Mouse (Mus musculus) heart, embryonic 14.5 days (tissue): ENCODE measurements around the gene Sp7. TPM values are rescaled to one million over a fixed set of nuclear protein-coding genes. Genes with fewer than 3 reads are reported as not detected.

Experiments
- ATAC-seq: fragments of 200-750 bp; cut with Nextera tagmentation; 2 replicates; pipeline ENCODE4 v1.8.0; 2017; ENCODE audit warnings: low read depth, moderate TSS enrichment; ENCODE audit not compliant: insufficient number of reproducible peaks, insufficient read depth, low FRiP score
- H3K27ac ChIP-seq, 2 experiments: fragments of 200-500 bp in 1 of 2; fragments of 300-500 bp in 1 of 2; sonication (generic) in 1 of 2; replicated peaks in 1 of 2; 2 replicates each; pipeline ENCODE4 v1.5.1; 2012 to 2014; ENCODE audit warnings: low read depth in 2 of 2, low read length in 2 of 2, control low read depth in 1 of 2, mild to moderate bottlenecking in 1 of 2, mixed read lengths in 1 of 2; ENCODE audit not compliant: control insufficient read depth in 1 of 2, insufficient read depth in 1 of 2
- H3K27me3 ChIP-seq: fragments of 300-500 bp; sonication (generic); 2 replicates; pipeline ENCODE4 v1.6.1; 2014; ENCODE audit warnings: mild to moderate bottlenecking, low read length, control low read depth; ENCODE audit not compliant: control insufficient read depth, insufficient read depth
- H3K36me3 ChIP-seq: fragments of 300-500 bp; sonication (generic); 2 replicates; pipeline ENCODE4 v1.6.1; 2014; ENCODE audit warnings: mild to moderate bottlenecking, control low read depth, low read length, mixed read lengths; ENCODE audit not compliant: control insufficient read depth, insufficient read depth
- H3K4me1 ChIP-seq, 2 experiments: fragments of 200-500 bp in 1 of 2; fragments of 300-500 bp in 1 of 2; sonication (generic) in 1 of 2; 2 replicates each; pipeline ENCODE4 v1.6.1; 2012 to 2014; ENCODE audit warnings: low read length in 2 of 2, control low read depth in 1 of 2, mixed read lengths in 1 of 2; ENCODE audit not compliant: control insufficient read depth in 2 of 2, insufficient read depth in 2 of 2
- H3K4me2 ChIP-seq: fragments of 300-500 bp; sonication (generic); 2 replicates; pipeline ENCODE4 v1.6.1; 2014; ENCODE audit warnings: mild to moderate bottlenecking, low read length
- H3K4me3 ChIP-seq, 2 experiments: fragments of 200-500 bp in 1 of 2; fragments of 300-500 bp in 1 of 2; sonication (generic) in 1 of 2; 2 replicates each; pipeline ENCODE4 v1.5.1; 2012 to 2014; ENCODE audit warnings: low read length in 2 of 2, mild to moderate bottlenecking in 2 of 2, control low read depth in 1 of 2, low read depth in 1 of 2, moderate library complexity in 1 of 2; ENCODE audit not compliant: control insufficient read depth in 1 of 2, insufficient read depth in 1 of 2
- H3K9ac ChIP-seq: fragments of 300-500 bp; sonication (generic); 2 replicates; pipeline ENCODE4 v1.6.1; 2014; ENCODE audit warnings: mild to moderate bottlenecking, low read length
- H3K9me3 ChIP-seq: fragments of 300-500 bp; sonication (generic); 2 replicates; pipeline ENCODE4 v1.6.1; 2016; ENCODE audit warnings: low read length, control low read depth; ENCODE audit not compliant: control insufficient read depth
- WGBS: fragments of 180-500 bp; shearing (Covaris S2); extraction: QIAGEN DNeasy Blood & Tissue Kit; methylation state at CpG from one replicate; pipeline ENCODE4 v1.1.7; 2014; 5-methylcytosine and 5-hydroxymethylcytosine counted together
- polyA plus RNA-seq: library from polyadenylated mRNA; unstranded; fragments of >200 nt; fragmentation: Nextera tagmentation; extraction: Ambion mirVana; gene quantifications from 2 replicates; pipeline ENCODE4 v1.2.1, GENCODE M21; 2014

Sp7 gene
- polyA plus RNA-seq, 1 experiment from 2014 or later = 0.22 TPM

- H3K4me2 ChIP-seq = peak within 1 kb of the TSS; percentile 86
- under 1% methylated on average over 40 of the region's 40 CpGs for WGBS
- ATAC-seq = peak; percentile 78; the same call in 1 of the 2 replicates
- no peaks in the 10 kb centered on the region for H3K9me3 ChIP-seq
- peaks cover 65% of the 10 kb centered on the region for H3K36me3 ChIP-seq
- no peaks in the 10 kb centered on the region for H3K27me3 ChIP-seq
- H3K4me3 ChIP-seq = peak within 1 kb of the TSS; percentile 91 to 92
- peak within 1 kb of the TSS; percentile 76 for H3K9ac ChIP-seq
- H3K4me1 ChIP-seq = peaks cover 4 to 10% of the 10 kb centered on the region in 2 experiments; a peak in 3 of 4 replicates
- H3K27ac ChIP-seq = peak within 1 kb of the TSS; percentile 74 to 76
Observed at GRCm38 (mm10) chr15:102326022-102326576, 40.9 kb downstream of the Sp7 start, which contains the start of gene Pfdn5. Gene Pfdn5, plus strand, starts transcription at chr15:102326116.

GRCm38 (mm10) chr15:102324654-102325473 is 42.1 kb downstream of the Sp7 start:
- Histone ChIP-seq H3K4me2 (peak overlapping the region; percentile 86), H3K36me3 (peaks cover 69% of the 10 kb centered on the region), H3K9me3 (no peaks in the 10 kb centered on the region), H3K4me1 (peaks cover 4 to 10% of the 10 kb centered on the region in 2 experiments; a peak in 3 of 4 replicates), H3K4me3 (no peak overlapping the region), H3K9ac (no peak overlapping the region), H3K27ac (no peak overlapping the region), H3K27me3 (no peaks in the 10 kb centered on the region)
- no peak for ATAC-seq
- WGBS = 76% methylated on average over 12 of the region's 12 CpGs

GRCm38 (mm10) chr15:102316263-102316662 is 50.7 kb downstream of the Sp7 start:
- Histone ChIP-seq H3K4me3 (no peak overlapping the region), H3K9ac (no peak overlapping the region), H3K27me3 (no peaks in the 10 kb centered on the region), H3K36me3 (peaks cover 94% of the 10 kb centered on the region), H3K9me3 (no peaks in the 10 kb centered on the region), H3K4me1 (no peaks in the 10 kb centered on the region), H3K27ac (no peak overlapping the region), H3K4me2 (no peak overlapping the region)
- 83% methylated on average over 6 of the region's 6 CpGs for WGBS
- ATAC-seq = no peak; the same call in 1 of the 2 replicates

GRCm38 (mm10) chr15:102315292-102315691 is 51.7 kb downstream of the Sp7 start:
- no peak overlapping the region for H3K9ac ChIP-seq
- WGBS = 88% methylated on average over 8 of the region's 8 CpGs

GRCm38 (mm10) chr15:102311489-102311888 is 55.5 kb downstream of the Sp7 start:
- H3K4me2 ChIP-seq = no peak overlapping the region
- no peaks in the 10 kb centered on the region for H3K27me3 ChIP-seq
- no peak overlapping the region for H3K9ac ChIP-seq
- H3K27ac ChIP-seq = no peak overlapping the region
- no peak overlapping the region for H3K4me3 ChIP-seq
- H3K36me3 ChIP-seq = peaks cover 96% of the 10 kb centered on the region
- H3K9me3 ChIP-seq = no peaks in the 10 kb centered on the region
- no peak for ATAC-seq
- H3K4me1 ChIP-seq = no peaks in the 10 kb centered on the region

More at GRCm38 (mm10) chr15:102315292-102315691, 51.7 kb downstream of the Sp7 start:
- ATAC-seq = no peak
- no peak overlapping the region for H3K27ac ChIP-seq
- H3K4me2 ChIP-seq = no peak overlapping the region
- H3K27me3 ChIP-seq = no peaks in the 10 kb centered on the region
- no peak overlapping the region for H3K4me3 ChIP-seq
- peaks cover 93% of the 10 kb centered on the region for H3K36me3 ChIP-seq
- no peaks in the 10 kb centered on the region for H3K4me1 ChIP-seq
- no peaks in the 10 kb centered on the region for H3K9me3 ChIP-seq

- WGBS = 63% methylated on average over 10 of the region's 10 CpGs
- Histone ChIP-seq H3K9ac (no peak overlapping the region), H3K4me3 (no peak overlapping the region), H3K4me2 (no peak overlapping the region), H3K27me3 (no peaks in the 10 kb centered on the region), H3K27ac (no peak overlapping the region), H3K4me1 (no peaks in the 10 kb centered on the region), H3K36me3 (peaks cover 96% of the 10 kb centered on the region), H3K9me3 (no peaks in the 10 kb centered on the region)
- ATAC-seq = no peak; the same call in 1 of the 2 replicates
Observed at GRCm38 (mm10) chr15:102310074-102310845, 56.7 kb downstream of the Sp7 start.

GRCm38 (mm10) chr15:102308717-102309116 is 58.3 kb downstream of the Sp7 start:
- WGBS = 80% methylated on average over 9 of the region's 9 CpGs
- no peaks in the 10 kb centered on the region for H3K27me3 ChIP-seq
- H3K27ac ChIP-seq = no peak overlapping the region
- H3K9me3 ChIP-seq = no peaks in the 10 kb centered on the region
- H3K4me3 ChIP-seq = no peak overlapping the region
- H3K4me1 ChIP-seq = no peaks in the 10 kb centered on the region
- no peak overlapping the region for H3K9ac ChIP-seq
- ATAC-seq = no peak
- H3K4me2 ChIP-seq = no peak overlapping the region
- peaks cover 96% of the 10 kb centered on the region for H3K36me3 ChIP-seq
